Mouse (Mus musculus): ENCODE data around the gene Olfr1049.
"Not testable (repeated sequence)": the region's sequence is repeated elsewhere in the genome, so short reads cannot be mapped to it uniquely, and the experiment has no call there.

The Olfr1049 gene

GRCm38 (mm10) chr2:86258228-86258627, at the start of gene Olfr1049:
Gene Olfr1049, minus strand, starts transcription at chr2:86258328.
- not testable (repeated sequence) for DNase-seq (ENCODE audit: low spot score)

- no peak for DNase-seq (ENCODE audit: low spot score)
Observed at GRCm38 (mm10) chr2:86292155-86292554, 34.0 kb upstream of the Olfr1049 start, which contains the start of gene Olfr1052. Gene Olfr1052, plus strand, starts transcription at chr2:86292455.

GRCm38 (mm10) chr2:86278988-86279387, 20.9 kb upstream of the Olfr1049 start, which contains the start of gene Olfr1051:
Gene Olfr1051, minus strand, starts transcription at chr2:86279088.
- not testable (repeated sequence) for DNase-seq (ENCODE audit: low spot score)

- no peak for DNase-seq (ENCODE audit: low spot score)
Observed at GRCm38 (mm10) chr2:86240189-86240588, 17.9 kb downstream of the Olfr1049 start, which contains the start of gene Olfr1048. Gene Olfr1048, minus strand, starts transcription at chr2:86240289.

GRCm38 (mm10) chr2:86231301-86231700, 26.8 kb downstream of the Olfr1049 start, which contains the start of gene Olfr1047:
Gene Olfr1047, minus strand, starts transcription at chr2:86231401.
- DNase-seq (ENCODE audit: low spot score), result no peak

- no peak for DNase-seq (ENCODE audit: low spot score)
Observed at GRCm38 (mm10) chr2:86219214-86219613, 38.9 kb downstream of the Olfr1049 start, which contains the start of gene Olfr1046. Gene Olfr1046, minus strand, starts transcription at chr2:86219314.
